Mouse (Mus musculus) lung, postnatal 0 days (tissue): ENCODE results near the gene Fer1l4. TPM values are rescaled to one million over a fixed set of nuclear protein-coding genes. Genes with fewer than 3 reads are reported as not detected.
A peak's percentile ranks its signal among the peaks of the same experiment; 100 is the strongest.

Experiments used
- ATAC-seq: fragments of 200-750 bp; cut with Nextera tagmentation; 2 replicates; pipeline ENCODE4 v1.8.0; 2017; ENCODE audit warnings: moderate library complexity
- DNase-seq: peaks from one replicate; pipeline ENCODE4 v3.0.0-alpha.2; 2016; ENCODE audit warnings: low spot score
- H3K27ac ChIP-seq: fragments of 300-500 bp; sonication (generic); 2 replicates; pipeline ENCODE4 v1.5.1; 2014; ENCODE audit warnings: antibody characterized with exemption, mild to moderate bottlenecking, low read length, mixed read lengths
- H3K27me3 ChIP-seq: fragments of 300-500 bp; sonication (generic); replicated peaks from 2 replicates; pipeline ENCODE4 v1.6.1; 2014; ENCODE audit warnings: low read length, mixed read lengths; ENCODE audit not compliant: insufficient read depth
- H3K36me3 ChIP-seq: fragments of 300-500 bp; sonication (generic); 2 replicates; pipeline ENCODE4 v1.6.1; 2014; ENCODE audit warnings: low read length, mixed read lengths; ENCODE audit not compliant: insufficient read depth
- H3K4me1 ChIP-seq: fragments of 300-500 bp; sonication (generic); 2 replicates; pipeline ENCODE4 v1.6.1; 2014; ENCODE audit warnings: antibody characterized with exemption, low read depth, low read length, mixed read lengths; ENCODE audit not compliant: insufficient read depth
- H3K4me2 ChIP-seq: fragments of 300-500 bp; sonication (generic); replicated peaks from 2 replicates; pipeline ENCODE4 v1.6.1; 2014; ENCODE audit warnings: low read depth, mild to moderate bottlenecking, low read length, moderate library complexity, mixed read lengths
- H3K4me3 ChIP-seq: fragments of 300-500 bp; sonication (generic); 2 replicates; pipeline ENCODE4 v1.5.1; 2014; ENCODE audit warnings: low read depth, low read length
- H3K9ac ChIP-seq: fragments of 300-500 bp; sonication (generic); replicated peaks from 2 replicates; pipeline ENCODE4 v1.6.1; 2014; ENCODE audit warnings: low read depth, mild to moderate bottlenecking
- H3K9me3 ChIP-seq: fragments of 300-500 bp; sonication (generic); 2 replicates; pipeline ENCODE4 v1.6.1; 2016; ENCODE audit warnings: low read length, mixed read lengths
- CTCF ChIP-seq: IDR thresholded peaks from 2 replicates; pipeline ENCODE4 v1.5.1; 2016; ENCODE audit warnings: antibody characterized with exemption, mild to moderate bottlenecking
- EP300 ChIP-seq: IDR thresholded peaks from 2 replicates; pipeline ENCODE4 v1.6.1; 2016; ENCODE audit warnings: antibody characterized with exemption, mild to moderate bottlenecking, control low read depth
- WGBS: fragments of 180-500 bp; shearing (Covaris S2); extraction: QIAGEN DNeasy Blood & Tissue Kit; methylation state at CpG from one replicate; pipeline ENCODE4 v1.1.7; 2014; 5-methylcytosine and 5-hydroxymethylcytosine counted together
- polyA plus RNA-seq: library from polyadenylated mRNA; unstranded; fragments of >200 nt; fragmentation: Nextera tagmentation; extraction: Ambion mirVana; gene quantifications from 2 replicates; pipeline ENCODE4 v1.2.1, GENCODE M21; 2015

Fer1l4 gene
- polyA plus RNA-seq, 1 experiment from 2014 or later: 0.36 TPM

- no peaks in the 10 kb centered on the region for H3K27me3 ChIP-seq
- H3K4me3 ChIP-seq: no peak overlapping the region
- no peak for ATAC-seq
- no peaks in the 10 kb centered on the region for H3K4me1 ChIP-seq
- no peak for DNase-seq
- H3K4me2 ChIP-seq: no peak overlapping the region
- no peak overlapping the region for H3K9ac ChIP-seq
- H3K9me3 ChIP-seq: no peaks in the 10 kb centered on the region
- no peak for TF ChIP-seq CTCF
- TF ChIP-seq EP300: no peak
- H3K36me3 ChIP-seq: peaks cover 16% of the 10 kb centered on the region; the same call in 1 of the 2 replicates
- H3K27ac ChIP-seq: no peak overlapping the region
- WGBS: 69% methylated on average over 10 of the region's 10 CpGs
Observed at GRCm38 (mm10) chr2:155991151-155991550, 61.6 kb downstream of the Fer1l4 start.

- Histone ChIP-seq H3K4me1 (no peaks in the 10 kb centered on the region), H3K27ac (no peak overlapping the region), H3K4me2 (no peak overlapping the region), H3K4me3 (no peak overlapping the region), H3K9me3 (no peaks in the 10 kb centered on the region), H3K36me3 (peaks cover 31% of the 10 kb centered on the region), H3K9ac (no peak overlapping the region), H3K27me3 (no peaks in the 10 kb centered on the region)
- 62% methylated on average over 4 of the region's 4 CpGs for WGBS
- ATAC-seq: no peak
- TF ChIP-seq EP300: no peak
- TF ChIP-seq CTCF: no peak
- DNase-seq: no peak
Observed at GRCm38 (mm10) chr2:155989085-155989484, 63.7 kb downstream of the Fer1l4 start.

- DNase-seq: no peak
- no peak for ATAC-seq
- Histone ChIP-seq H3K27ac (no peak overlapping the region), H3K9me3 (no peaks in the 10 kb centered on the region), H3K27me3 (no peaks in the 10 kb centered on the region), H3K9ac (no peak overlapping the region), H3K4me1 (no peaks in the 10 kb centered on the region), H3K4me2 (no peak overlapping the region), H3K36me3 (peaks cover 42% of the 10 kb centered on the region), H3K4me3 (no peak overlapping the region)
- TF ChIP-seq CTCF (no peak), EP300 (no peak)
- WGBS: 98% methylated on average over 6 of the region's 6 CpGs
Observed at GRCm38 (mm10) chr2:155987131-155987530, 65.6 kb downstream of the Fer1l4 start.

- no peak for DNase-seq
- H3K4me1 ChIP-seq: no peaks in the 10 kb centered on the region
- H3K27ac ChIP-seq: no peak overlapping the region
- H3K4me3 ChIP-seq: no peak overlapping the region
- WGBS: 91% methylated on average over 7 of the region's 7 CpGs
- no peak overlapping the region for H3K9ac ChIP-seq
- H3K9me3 ChIP-seq: no peaks in the 10 kb centered on the region
- no peak overlapping the region for H3K4me2 ChIP-seq
- no peaks in the 10 kb centered on the region for H3K27me3 ChIP-seq
- ATAC-seq: no peak
- H3K36me3 ChIP-seq: peaks cover 41% of the 10 kb centered on the region
- TF ChIP-seq CTCF (no peak), EP300 (no peak)
Observed at GRCm38 (mm10) chr2:155985776-155986175, 67.0 kb downstream of the Fer1l4 start.

- no peak for TF ChIP-seq CTCF
- TF ChIP-seq EP300: no peak
- DNase-seq (peak; percentile 53), ATAC-seq (peak; percentile 73)
- H3K4me1 ChIP-seq: no peaks in the 10 kb centered on the region
- peaks cover 26% of the 10 kb centered on the region for H3K36me3 ChIP-seq
- no peak overlapping the region for H3K9ac ChIP-seq
- H3K4me2 ChIP-seq: no peak overlapping the region
- no peaks in the 10 kb centered on the region for H3K27me3 ChIP-seq
- 69% methylated on average over 5 of the region's 5 CpGs for WGBS
- no peak overlapping the region; the same call in 1 of the 2 replicates for H3K27ac ChIP-seq
- H3K4me3 ChIP-seq: no peak overlapping the region
- H3K9me3 ChIP-seq: no peaks in the 10 kb centered on the region
Observed at GRCm38 (mm10) chr2:155979328-155979991, 73.3 kb downstream of the Fer1l4 start.

- WGBS: 76% methylated on average over 14 of the region's 14 CpGs
- ATAC-seq (no peak), DNase-seq (no peak)
- H3K36me3 ChIP-seq: peaks cover 38% of the 10 kb centered on the region; the same call in 1 of the 2 replicates
- no peaks in the 10 kb centered on the region for H3K27me3 ChIP-seq
- H3K4me2 ChIP-seq: no peak overlapping the region
- H3K9me3 ChIP-seq: no peaks in the 10 kb centered on the region
- TF ChIP-seq CTCF: peak; percentile 14; the same call in 1 of the 2 replicates
- TF ChIP-seq EP300: no peak
- no peak overlapping the region for H3K27ac ChIP-seq
- H3K9ac ChIP-seq: no peak overlapping the region
- no peaks in the 10 kb centered on the region for H3K4me1 ChIP-seq
- H3K4me3 ChIP-seq: no peak overlapping the region
Observed at GRCm38 (mm10) chr2:155974087-155974731, 78.5 kb downstream of the Fer1l4 start.
